Mouse (Mus musculus): Measurements from ENCODE around the gene Rasgrf1. TPM values are rescaled to one million over a fixed set of nuclear protein-coding genes. Genes with fewer than 3 reads are reported as not detected.

Gene Rasgrf1
- total RNA-seq (2012; rRNA removed) = 0.04 and 0.11 TPM in 2 replicates

DNA sequence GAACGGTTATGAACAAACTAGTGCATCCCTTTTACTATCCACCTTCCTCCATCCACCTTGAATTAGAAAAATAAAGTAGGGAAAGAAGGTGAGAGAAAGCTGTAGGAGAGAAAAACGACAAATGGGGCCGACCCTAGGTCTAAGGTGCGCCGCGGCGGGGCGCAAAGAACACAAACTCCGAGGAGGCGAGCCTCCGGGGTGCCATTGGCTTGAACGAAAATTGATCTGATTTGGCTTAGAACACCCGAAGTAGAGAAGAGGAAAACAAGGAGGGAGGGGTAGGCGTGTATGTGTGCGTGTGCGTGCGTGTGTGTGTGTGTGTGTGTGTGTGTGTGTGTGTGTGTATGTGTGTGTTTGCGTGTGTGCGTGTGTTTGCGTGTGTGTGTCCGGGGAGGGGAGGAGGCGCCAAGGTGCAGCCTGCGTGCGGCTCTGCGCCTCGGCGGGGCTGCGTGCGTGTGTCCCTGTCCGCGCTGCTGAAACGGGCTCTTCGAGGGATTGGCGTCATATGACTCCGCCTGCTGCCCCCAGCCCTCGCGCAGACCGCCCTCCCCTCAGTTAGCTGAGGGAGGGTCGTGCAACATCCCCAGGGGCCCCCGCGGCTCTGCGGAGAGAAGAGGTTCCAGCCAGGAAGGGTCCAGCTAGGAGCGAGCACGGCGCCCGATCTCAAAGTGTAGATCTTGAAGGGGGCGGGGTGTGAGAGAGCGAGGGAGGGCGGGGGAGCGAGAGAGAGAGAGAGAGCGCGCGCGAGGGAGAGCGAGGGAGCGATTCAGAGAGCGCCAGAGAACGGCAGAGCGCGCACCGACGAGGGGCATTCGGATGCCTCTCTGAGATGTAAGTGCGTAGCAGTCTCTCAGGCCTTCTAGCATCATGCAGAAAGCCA lies at the start of gene Rasgrf1:
TSS of gene Rasgrf1 (plus strand) at position 778 of the 880 bp plus-strand sequence.
- Histone ChIP-seq H3K9ac (ENCODE audit: insufficient read depth, low read depth, low read length, poor library complexity, severe bottlenecking) (peak within 1 kb of the TSS; percentile 28; the same call in 1 of the 2 replicates), H3K4me1 (ENCODE audit: control insufficient read depth in 2 of 2, insufficient read depth in 2 of 2, low read length in 2 of 2, poor library complexity in 1 of 2) (peaks cover 0 to 5% of the 10 kb centered on the region in 2 experiments; a peak in 1 of 4 replicates)
- no peak for DNase-seq (ENCODE audit: low read depth, low spot score)

DNA sequence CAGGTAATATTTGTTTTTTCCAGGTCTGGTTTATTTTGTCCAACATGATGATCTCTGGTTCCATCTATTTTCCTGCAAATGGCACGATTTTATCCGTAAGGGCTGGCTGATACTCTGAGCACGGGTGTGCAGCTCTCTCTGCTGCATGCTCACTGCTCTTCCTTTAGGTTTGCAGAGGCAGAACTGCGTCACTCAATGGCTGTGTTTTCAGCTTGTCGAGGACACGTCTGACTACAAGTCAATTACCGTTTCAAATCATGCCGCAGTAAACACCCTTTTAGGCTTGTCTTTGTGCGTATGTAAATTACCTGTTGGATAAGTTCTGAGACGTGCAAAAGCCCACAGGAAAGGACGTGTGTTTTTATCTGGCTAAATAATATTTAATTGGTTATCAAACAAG lies 49.6 kb upstream of the Rasgrf1 start:
- in situ Hi-C loops (cut with MboI; ENCODE audit: low sequenced_read_pairs in 2 of 2, unreplicated experiment in 2 of 2) = no loop called here
- H3K27ac ChIP-seq (ENCODE audit: insufficient read depth, low read depth, low read length, poor library complexity, severe bottlenecking) = no peak overlapping the region
- H3K4me3 ChIP-seq (ENCODE audit: insufficient read depth in 1 of 2, low read depth in 1 of 2, low read length in 2 of 2, poor library complexity in 1 of 2, severe bottlenecking in 1 of 2) = no peak overlapping the region
- H3K36me3 ChIP-seq (ENCODE audit: control insufficient read depth, insufficient read depth, low read length, poor library complexity, severe bottlenecking) = no peaks in the 10 kb centered on the region
- no peak overlapping the region for H3K9ac ChIP-seq (ENCODE audit: insufficient read depth, low read depth, low read length, poor library complexity, severe bottlenecking)
- TF ChIP-seq ZNF384 (IDR thresholded peaks at IDR 0.05; ENCODE audit: low read depth, low read length) = no peak
- no peak for TF ChIP-seq ZC3H11A (IDR thresholded peaks at IDR 0.05; ENCODE audit: borderline replicate concordance, low read depth, low read length)
- no peak for TF ChIP-seq CHD2 (IDR thresholded peaks at IDR 0.05; ENCODE audit: low read depth, low read length)
- no peak for TF ChIP-seq MAFK (IDR thresholded peaks at IDR 0.05; ENCODE audit: insufficient read depth, low read depth, low read length)
- no peak for TF ChIP-seq HCFC1 (IDR thresholded peaks at IDR 0.05; ENCODE audit: borderline replicate concordance, insufficient read depth, low read length)
- no peaks in the 10 kb centered on the region for H3K4me1 ChIP-seq (ENCODE audit: control insufficient read depth in 2 of 2, insufficient read depth in 2 of 2, low read length in 2 of 2, poor library complexity in 1 of 2)
- no peaks in the 10 kb centered on the region for H3K9me3 ChIP-seq (ENCODE audit: control insufficient read depth, insufficient read depth, low read depth, low read length)
- no peak for DNase-seq (ENCODE audit: low read depth, low spot score)

More for the DNA sequence above, at the start of gene Rasgrf1:
- Histone ChIP-seq H3K36me3 (ENCODE audit: control insufficient read depth, insufficient read depth, low read length, poor library complexity, severe bottlenecking) (no peaks in the 10 kb centered on the region), H3K27ac (ENCODE audit: insufficient read depth, low read depth, low read length, poor library complexity, severe bottlenecking) (no peak within 1 kb of the TSS), H3K9me3 (ENCODE audit: control insufficient read depth, insufficient read depth, low read depth, low read length) (no peaks in the 10 kb centered on the region), H3K4me3 (ENCODE audit: insufficient read depth in 1 of 2, low read depth in 1 of 2, low read length in 2 of 2, poor library complexity in 1 of 2, severe bottlenecking in 1 of 2) (peak within 1 kb of the TSS; percentile 53 to 68)
- in situ Hi-C loops (cut with MboI; ENCODE audit: low sequenced_read_pairs in 2 of 2, unreplicated experiment in 2 of 2) = loop anchor here (10.0 to 25.0 kb wide), 2 partner anchors 1453 to 1455 kb away; partner anchors contain the start of genes Zic1 (in 2 of the 2) and Zic4 (in 2 of the 2)
- TF ChIP-seq MAFK (IDR thresholded peaks at IDR 0.05; ENCODE audit: insufficient read depth, low read depth, low read length) = no peak
- 0 out of 2 replicates have a peak, but pooled peaks have one; percentile 17 for TF ChIP-seq HCFC1 (IDR thresholded peaks at IDR 0.05; ENCODE audit: borderline replicate concordance, insufficient read depth, low read length)
- TF ChIP-seq ZNF384 (IDR thresholded peaks at IDR 0.05; ENCODE audit: low read depth, low read length) = no peak

DNA sequence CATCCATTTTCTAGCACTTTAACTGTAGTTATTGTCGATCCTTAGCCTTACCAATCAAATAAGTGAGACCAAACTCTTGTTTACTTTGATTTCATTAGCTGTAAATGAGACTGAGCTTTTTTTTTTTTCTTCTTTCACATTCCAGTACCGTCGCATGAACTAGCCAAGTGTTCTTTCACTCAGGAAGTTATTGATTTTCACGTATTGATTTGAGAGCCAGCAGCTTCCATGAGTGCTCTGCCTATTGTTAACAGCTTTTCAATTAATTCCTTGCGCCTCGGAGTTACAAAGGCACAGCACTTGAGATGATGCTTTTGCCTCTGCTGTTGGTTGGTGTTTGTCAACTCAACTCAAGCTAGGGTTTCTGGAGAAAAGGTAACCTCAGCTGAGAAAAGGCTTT lies 49.1 kb upstream of the Rasgrf1 start:
- H3K4me1 ChIP-seq (ENCODE audit: control insufficient read depth in 2 of 2, insufficient read depth in 2 of 2, low read length in 2 of 2, poor library complexity in 1 of 2) = no peaks in the 10 kb centered on the region
- H3K27ac ChIP-seq (ENCODE audit: insufficient read depth, low read depth, low read length, poor library complexity, severe bottlenecking) = no peak overlapping the region
- in situ Hi-C loops (cut with MboI; ENCODE audit: low sequenced_read_pairs in 2 of 2, unreplicated experiment in 2 of 2) = no loop called here
- no peak overlapping the region for H3K9ac ChIP-seq (ENCODE audit: insufficient read depth, low read depth, low read length, poor library complexity, severe bottlenecking)
- no peaks in the 10 kb centered on the region for H3K36me3 ChIP-seq (ENCODE audit: control insufficient read depth, insufficient read depth, low read length, poor library complexity, severe bottlenecking)
- no peak overlapping the region for H3K4me3 ChIP-seq (ENCODE audit: insufficient read depth in 1 of 2, low read depth in 1 of 2, low read length in 2 of 2, poor library complexity in 1 of 2, severe bottlenecking in 1 of 2)
- H3K9me3 ChIP-seq (ENCODE audit: control insufficient read depth, insufficient read depth, low read depth, low read length) = no peaks in the 10 kb centered on the region
- no peak for DNase-seq (ENCODE audit: low read depth, low spot score)
- TF ChIP-seq CHD2 (IDR thresholded peaks at IDR 0.05; ENCODE audit: low read depth, low read length) (no peak), ZC3H11A (IDR thresholded peaks at IDR 0.05; ENCODE audit: borderline replicate concordance, low read depth, low read length) (no peak), MAFK (IDR thresholded peaks at IDR 0.05; ENCODE audit: insufficient read depth, low read depth, low read length) (no peak), HCFC1 (IDR thresholded peaks at IDR 0.05; ENCODE audit: borderline replicate concordance, insufficient read depth, low read length) (no peak)

DNA sequence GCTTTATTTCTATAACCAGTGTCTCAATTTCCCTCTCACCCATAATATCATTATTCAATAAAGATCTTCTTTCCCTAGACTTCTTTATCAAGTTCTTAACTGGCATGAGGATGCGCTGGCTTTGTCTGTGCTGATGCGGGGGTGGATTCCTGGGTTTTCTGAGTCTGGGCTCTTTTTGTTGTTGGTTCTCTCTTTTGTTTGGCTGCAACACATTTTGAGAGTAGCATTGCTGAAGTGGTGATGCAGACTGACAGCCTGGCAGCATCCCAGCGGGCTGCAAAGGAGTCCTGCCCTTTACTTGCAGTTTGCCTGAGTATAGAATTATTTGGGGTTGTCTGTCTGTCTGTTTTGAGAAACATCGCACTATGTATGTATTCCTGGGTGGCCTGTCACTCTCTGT lies 42.6 kb upstream of the Rasgrf1 start:
- Histone ChIP-seq H3K36me3 (ENCODE audit: control insufficient read depth, insufficient read depth, low read length, poor library complexity, severe bottlenecking) (no peaks in the 10 kb centered on the region), H3K9me3 (ENCODE audit: control insufficient read depth, insufficient read depth, low read depth, low read length) (no peaks in the 10 kb centered on the region), H3K4me1 (ENCODE audit: control insufficient read depth in 2 of 2, insufficient read depth in 2 of 2, low read length in 2 of 2, poor library complexity in 1 of 2) (no peaks in the 10 kb centered on the region; a peak in 1 of 4 replicates), H3K4me3 (ENCODE audit: insufficient read depth in 1 of 2, low read depth in 1 of 2, low read length in 2 of 2, poor library complexity in 1 of 2, severe bottlenecking in 1 of 2) (no peak overlapping the region), H3K9ac (ENCODE audit: insufficient read depth, low read depth, low read length, poor library complexity, severe bottlenecking) (no peak overlapping the region), H3K27ac (ENCODE audit: insufficient read depth, low read depth, low read length, poor library complexity, severe bottlenecking) (no peak overlapping the region)
- in situ Hi-C loops (cut with MboI; ENCODE audit: low sequenced_read_pairs in 2 of 2, unreplicated experiment in 2 of 2) = no loop called here
- no peak for TF ChIP-seq CHD2 (IDR thresholded peaks at IDR 0.05; ENCODE audit: low read depth, low read length)
- no peak for DNase-seq (ENCODE audit: low read depth, low spot score)
